Mouse (Mus musculus): ENCODE data around the gene Wdr66. TPM values are rescaled to one million over a fixed set of nuclear protein-coding genes. Genes with fewer than 3 reads are reported as not detected.

The Wdr66 gene
- polyA plus RNA-seq, 1 experiment from 2014 or later = 11.9 TPM

GRCm38 (mm10) chr5:123315219-123315866 is 63.4 kb downstream of the Wdr66 start:
- Histone ChIP-seq H3K9me3 (ENCODE audit: control insufficient read depth, low read length) (no peaks in the 10 kb centered on the region), H3K4me3 (ENCODE audit: low read depth, low read length) (no peak overlapping the region), H3K4me2 (ENCODE audit: low read depth) (no peak overlapping the region), H3K4me1 (ENCODE audit: control insufficient read depth, insufficient read depth, low read length) (no peaks in the 10 kb centered on the region), H3K36me3 (ENCODE audit: control insufficient read depth, insufficient read depth, low read length) (no peaks in the 10 kb centered on the region), H3K27me3 (ENCODE audit: control insufficient read depth, insufficient read depth, low read length) (no peaks in the 10 kb centered on the region), H3K27ac (ENCODE audit: low read depth, low read length) (no peak overlapping the region), H3K9ac (ENCODE audit: low read length) (no peak overlapping the region)
- WGBS = 33% methylated on average over 10 of the region's 10 CpGs
- DNase-seq (ENCODE audit: low spot score) = no peak
- ATAC-seq (ENCODE audit: insufficient read depth, low FRiP score, low TSS enrichment) = no peak

DNA sequence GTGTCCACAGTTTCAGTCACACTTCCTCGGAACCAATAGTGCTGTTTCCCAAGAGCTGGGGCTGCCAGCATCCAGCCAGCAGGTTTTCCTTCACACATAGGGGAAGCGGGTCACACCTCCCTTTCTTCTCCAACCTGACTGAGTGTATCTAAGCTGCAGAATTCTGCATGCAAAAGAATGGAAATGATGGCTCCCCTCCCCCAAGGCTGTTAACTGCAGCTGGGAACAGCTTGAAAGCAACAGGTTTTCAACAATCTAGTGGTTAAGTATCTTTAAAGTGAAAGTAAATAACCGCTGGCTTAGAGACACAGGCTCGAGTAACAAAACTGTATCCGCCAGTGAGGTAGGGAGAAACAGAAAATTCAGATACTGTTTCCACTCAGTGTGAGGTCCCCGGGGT is 66.1 kb downstream of the Wdr66 start:
- no peaks in the 10 kb centered on the region for H3K9me3 ChIP-seq (ENCODE audit: control insufficient read depth, low read length)
- H3K4me1 ChIP-seq (ENCODE audit: control insufficient read depth, insufficient read depth, low read length) = no peaks in the 10 kb centered on the region
- 0 out of 2 replicates have a peak overlapping the region, but pooled peaks have one; percentile 7 for H3K4me2 ChIP-seq (ENCODE audit: low read depth)
- no peak overlapping the region for H3K27ac ChIP-seq (ENCODE audit: low read depth, low read length)
- no peaks in the 10 kb centered on the region for H3K27me3 ChIP-seq (ENCODE audit: control insufficient read depth, insufficient read depth, low read length)
- no peak for DNase-seq (ENCODE audit: low spot score)
- ATAC-seq (ENCODE audit: insufficient read depth, low FRiP score, low TSS enrichment) = no peak
- H3K36me3 ChIP-seq (ENCODE audit: control insufficient read depth, insufficient read depth, low read length) = no peaks in the 10 kb centered on the region
- no peak overlapping the region for H3K9ac ChIP-seq (ENCODE audit: low read length)
- no peak overlapping the region for H3K4me3 ChIP-seq (ENCODE audit: low read depth, low read length)
- 13% methylated on average over 6 of the region's 6 CpGs for WGBS

DNA sequence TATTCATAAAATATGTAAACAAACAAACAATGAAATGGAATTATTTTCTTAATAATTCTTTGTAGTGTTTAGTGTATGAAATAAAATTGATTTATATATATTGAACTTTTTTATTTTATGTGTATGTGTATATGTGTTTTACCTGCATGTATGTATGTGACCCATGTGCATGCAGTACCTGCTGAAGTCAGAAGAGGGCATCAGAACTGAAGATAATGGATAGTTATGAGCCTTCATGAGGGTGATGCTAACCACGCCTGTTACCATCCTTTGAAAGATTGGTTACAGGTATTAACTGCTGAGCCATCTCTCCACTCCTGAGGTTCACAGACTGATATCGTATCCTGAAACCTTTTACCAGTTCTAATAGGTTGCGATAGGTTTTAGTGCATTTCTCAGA is 68.2 kb downstream of the Wdr66 start:
- no peak for ATAC-seq (ENCODE audit: insufficient read depth, low FRiP score, low TSS enrichment)
- Histone ChIP-seq H3K27me3 (ENCODE audit: control insufficient read depth, insufficient read depth, low read length) (no peaks in the 10 kb centered on the region), H3K4me2 (ENCODE audit: low read depth) (no peak overlapping the region), H3K36me3 (ENCODE audit: control insufficient read depth, insufficient read depth, low read length) (no peaks in the 10 kb centered on the region), H3K9ac (ENCODE audit: low read length) (no peak overlapping the region), H3K4me3 (ENCODE audit: low read depth, low read length) (no peak overlapping the region), H3K4me1 (ENCODE audit: control insufficient read depth, insufficient read depth, low read length) (peaks cover 6% of the 10 kb centered on the region), H3K27ac (ENCODE audit: low read depth, low read length) (no peak overlapping the region), H3K9me3 (ENCODE audit: control insufficient read depth, low read length) (no peaks in the 10 kb centered on the region)
- WGBS = 94% methylated on average over 3 of the region's 3 CpGs
- DNase-seq (ENCODE audit: low spot score) = no peak

DNA sequence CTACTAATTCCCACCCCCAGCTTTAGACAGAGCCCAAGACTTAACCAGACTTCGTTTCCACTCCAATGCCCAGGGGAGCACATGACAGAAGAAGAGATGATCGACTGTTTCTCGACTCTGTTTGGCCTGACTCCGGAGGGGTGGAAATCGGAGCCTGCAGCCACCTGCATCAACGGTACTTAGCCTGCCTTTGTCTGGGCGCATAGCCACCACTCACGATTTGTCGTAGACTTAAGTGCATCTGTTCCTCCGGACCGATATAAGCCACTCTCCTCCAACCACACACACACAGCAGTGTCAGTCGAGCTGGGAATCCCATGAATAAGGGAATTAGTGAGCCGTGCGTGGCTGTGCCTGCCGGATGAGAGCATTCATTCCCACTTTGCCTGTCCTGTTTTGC is 72.3 kb downstream of the Wdr66 start:
- Histone ChIP-seq H3K27me3 (ENCODE audit: control insufficient read depth, insufficient read depth, low read length) (no peaks in the 10 kb centered on the region), H3K9ac (ENCODE audit: low read length) (no peak overlapping the region), H3K4me1 (ENCODE audit: control insufficient read depth, insufficient read depth, low read length) (peaks cover 6% of the 10 kb centered on the region), H3K9me3 (ENCODE audit: control insufficient read depth, low read length) (no peaks in the 10 kb centered on the region), H3K36me3 (ENCODE audit: control insufficient read depth, insufficient read depth, low read length) (no peaks in the 10 kb centered on the region), H3K4me2 (ENCODE audit: low read depth) (0 out of 2 replicates have a peak overlapping the region, but pooled peaks have one; percentile 12), H3K27ac (ENCODE audit: low read depth, low read length) (no peak overlapping the region), H3K4me3 (ENCODE audit: low read depth, low read length) (no peak overlapping the region)
- peak; percentile 55 for DNase-seq (ENCODE audit: low spot score)
- 34% methylated on average over 15 of the region's 15 CpGs for WGBS
- no peak for ATAC-seq (ENCODE audit: insufficient read depth, low FRiP score, low TSS enrichment)

GRCm38 (mm10) chr5:123326006-123326750 is 74.3 kb downstream of the Wdr66 start:
- ATAC-seq (ENCODE audit: insufficient read depth, low FRiP score, low TSS enrichment) (no peak), DNase-seq (ENCODE audit: low spot score) (no peak)
- no peak overlapping the region for H3K27ac ChIP-seq (ENCODE audit: low read depth, low read length)
- no peak overlapping the region for H3K4me2 ChIP-seq (ENCODE audit: low read depth)
- H3K4me1 ChIP-seq (ENCODE audit: control insufficient read depth, insufficient read depth, low read length) = peaks cover 6% of the 10 kb centered on the region
- 72% methylated on average over 15 of the region's 15 CpGs for WGBS
- no peaks in the 10 kb centered on the region for H3K9me3 ChIP-seq (ENCODE audit: control insufficient read depth, low read length)
- no peak overlapping the region for H3K9ac ChIP-seq (ENCODE audit: low read length)
- H3K36me3 ChIP-seq (ENCODE audit: control insufficient read depth, insufficient read depth, low read length) = no peaks in the 10 kb centered on the region
- no peak overlapping the region for H3K4me3 ChIP-seq (ENCODE audit: low read depth, low read length)
- no peaks in the 10 kb centered on the region for H3K27me3 ChIP-seq (ENCODE audit: control insufficient read depth, insufficient read depth, low read length)

DNA sequence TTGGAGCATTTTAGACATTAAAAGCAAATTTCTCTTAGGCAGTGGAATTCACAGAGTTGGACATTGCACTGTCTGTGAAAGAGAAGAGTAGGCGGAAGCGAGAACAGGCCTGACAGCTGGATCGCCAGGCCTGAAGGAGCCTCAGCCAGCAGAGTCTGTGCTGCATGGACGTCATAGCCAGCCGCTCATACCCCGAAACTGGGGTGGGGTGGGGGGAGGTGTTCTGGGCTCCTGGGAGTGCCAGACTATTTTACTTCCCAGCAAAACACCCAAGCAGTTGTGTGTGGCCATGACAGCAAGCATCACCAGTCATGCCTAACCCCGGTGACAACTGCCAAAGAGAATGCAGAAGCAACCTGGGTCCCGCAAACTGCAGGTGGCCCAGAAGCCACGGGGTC is 74.8 kb downstream of the Wdr66 start:
- no peak overlapping the region for H3K4me3 ChIP-seq (ENCODE audit: low read depth, low read length)
- no peak overlapping the region for H3K27ac ChIP-seq (ENCODE audit: low read depth, low read length)
- no peaks in the 10 kb centered on the region for H3K27me3 ChIP-seq (ENCODE audit: control insufficient read depth, insufficient read depth, low read length)
- WGBS = 91% methylated on average over 9 of the region's 9 CpGs
- no peaks in the 10 kb centered on the region for H3K36me3 ChIP-seq (ENCODE audit: control insufficient read depth, insufficient read depth, low read length)
- peaks cover 6% of the 10 kb centered on the region for H3K4me1 ChIP-seq (ENCODE audit: control insufficient read depth, insufficient read depth, low read length)
- no peak overlapping the region for H3K4me2 ChIP-seq (ENCODE audit: low read depth)
- H3K9me3 ChIP-seq (ENCODE audit: control insufficient read depth, low read length) = no peaks in the 10 kb centered on the region
- no peak overlapping the region for H3K9ac ChIP-seq (ENCODE audit: low read length)
- ATAC-seq (ENCODE audit: insufficient read depth, low FRiP score, low TSS enrichment) (no peak), DNase-seq (ENCODE audit: low spot score) (no peak)

GRCm38 (mm10) chr5:123327686-123328085 is 75.8 kb downstream of the Wdr66 start:
- no peaks in the 10 kb centered on the region for H3K9me3 ChIP-seq (ENCODE audit: control insufficient read depth, low read length)
- 86% methylated on average over 8 of the region's 8 CpGs for WGBS
- no peak overlapping the region for H3K4me2 ChIP-seq (ENCODE audit: low read depth)

GRCm38 (mm10) chr5:123333566-123333965 is 81.7 kb downstream of the Wdr66 start:
- no peak overlapping the region for H3K9ac ChIP-seq (ENCODE audit: low read length)
- H3K27ac ChIP-seq (ENCODE audit: low read depth, low read length) = no peak overlapping the region
- no peaks in the 10 kb centered on the region for H3K9me3 ChIP-seq (ENCODE audit: control insufficient read depth, low read length)
- DNase-seq (ENCODE audit: low spot score) (no peak), ATAC-seq (ENCODE audit: insufficient read depth, low FRiP score, low TSS enrichment) (no peak)
- 88% methylated on average over 6 of the region's 6 CpGs for WGBS
- no peaks in the 10 kb centered on the region for H3K27me3 ChIP-seq (ENCODE audit: control insufficient read depth, insufficient read depth, low read length)
- no peak overlapping the region for H3K4me2 ChIP-seq (ENCODE audit: low read depth)
- no peaks in the 10 kb centered on the region for H3K36me3 ChIP-seq (ENCODE audit: control insufficient read depth, insufficient read depth, low read length)
- H3K4me1 ChIP-seq (ENCODE audit: control insufficient read depth, insufficient read depth, low read length) = peaks cover 5% of the 10 kb centered on the region; the same call in 1 of the 2 replicates
- no peak overlapping the region for H3K4me3 ChIP-seq (ENCODE audit: low read depth, low read length)

More at GRCm38 (mm10) chr5:123327686-123328085, 75.8 kb downstream of the Wdr66 start:
- H3K4me1 ChIP-seq (ENCODE audit: control insufficient read depth, insufficient read depth, low read length) = peaks cover 6% of the 10 kb centered on the region
- ATAC-seq (ENCODE audit: insufficient read depth, low FRiP score, low TSS enrichment) (no peak), DNase-seq (ENCODE audit: low spot score) (no peak)
- no peaks in the 10 kb centered on the region for H3K36me3 ChIP-seq (ENCODE audit: control insufficient read depth, insufficient read depth, low read length)
- no peak overlapping the region for H3K9ac ChIP-seq (ENCODE audit: low read length)
- no peaks in the 10 kb centered on the region for H3K27me3 ChIP-seq (ENCODE audit: control insufficient read depth, insufficient read depth, low read length)
- no peak overlapping the region for H3K27ac ChIP-seq (ENCODE audit: low read depth, low read length)
- no peak overlapping the region for H3K4me3 ChIP-seq (ENCODE audit: low read depth, low read length)

Data from neural tube, embryonic 11.5 days (tissue).